Mouse (Mus musculus): ENCODE measurements around the gene Rpusd3. TPM values are rescaled to one million over a fixed set of nuclear protein-coding genes. Genes with fewer than 3 reads are reported as not detected.
A peak's percentile ranks its signal among the peaks of the same experiment; 100 is the strongest.

Rpusd3 gene
- polyA plus RNA-seq, 1 experiment from 2014 or later = 14.2 TPM

- Histone ChIP-seq H3K27ac (ENCODE audit: low read length) (no peak overlapping the region), H3K36me3 (ENCODE audit: control insufficient read depth, insufficient read depth) (peaks cover 82% of the 10 kb centered on the region), H3K9me3 (replicated peaks; ENCODE audit: control insufficient read depth, low read length) (no peaks in the 10 kb centered on the region), H3K4me2 (ENCODE audit: low read depth, low read length) (no peak overlapping the region), H3K9ac (ENCODE audit: low read length) (no peak overlapping the region), H3K4me3 (ENCODE audit: low read length) (no peak overlapping the region), H3K4me1 (ENCODE audit: control insufficient read depth, insufficient read depth, low read length) (no peaks in the 10 kb centered on the region), H3K27me3 (ENCODE audit: control insufficient read depth, insufficient read depth, low read length) (no peaks in the 10 kb centered on the region)
- WGBS = 53% methylated on average over 11 of the region's 11 CpGs
- ATAC-seq (replicated peaks; ENCODE audit: extremely low read depth, insufficient read depth, low FRiP score) = no peak
Observed at GRCm38 (mm10) chr6:113385160-113385714, 33.9 kb downstream of the Rpusd3 start.

GRCm38 (mm10) chr6:113384351-113384927 lies 34.7 kb downstream of the Rpusd3 start:
- Histone ChIP-seq H3K36me3 (ENCODE audit: control insufficient read depth, insufficient read depth) (peaks cover 75% of the 10 kb centered on the region), H3K27ac (ENCODE audit: low read length) (no peak overlapping the region), H3K27me3 (ENCODE audit: control insufficient read depth, insufficient read depth, low read length) (no peaks in the 10 kb centered on the region), H3K9me3 (replicated peaks; ENCODE audit: control insufficient read depth, low read length) (no peaks in the 10 kb centered on the region), H3K4me2 (ENCODE audit: low read depth, low read length) (no peak overlapping the region), H3K4me1 (ENCODE audit: control insufficient read depth, insufficient read depth, low read length) (no peaks in the 10 kb centered on the region; the same call in 1 of the 2 replicates), H3K9ac (ENCODE audit: low read length) (no peak overlapping the region), H3K4me3 (ENCODE audit: low read length) (no peak overlapping the region)
- no peak for ATAC-seq (replicated peaks; ENCODE audit: extremely low read depth, insufficient read depth, low FRiP score)
- 87% methylated on average over 8 of the region's 8 CpGs for WGBS

GRCm38 (mm10) chr6:113380480-113380879 lies 38.7 kb downstream of the Rpusd3 start:
- peaks cover 47% of the 10 kb centered on the region for H3K36me3 ChIP-seq (ENCODE audit: control insufficient read depth, insufficient read depth)

GRCm38 (mm10) chr6:113379246-113379645 lies 39.9 kb downstream of the Rpusd3 start:
- no peaks in the 10 kb centered on the region for H3K9me3 ChIP-seq (replicated peaks; ENCODE audit: control insufficient read depth, low read length)
- H3K4me2 ChIP-seq (ENCODE audit: low read depth, low read length) = peak overlapping the region; percentile 76
- H3K36me3 ChIP-seq (ENCODE audit: control insufficient read depth, insufficient read depth) = peaks cover 42% of the 10 kb centered on the region
- ATAC-seq (replicated peaks; ENCODE audit: extremely low read depth, insufficient read depth, low FRiP score) = no peak
- peaks cover 15% of the 10 kb centered on the region for H3K4me1 ChIP-seq (ENCODE audit: control insufficient read depth, insufficient read depth, low read length)
- WGBS = 66% methylated on average over 6 of the region's 6 CpGs
- peak overlapping the region; percentile 89 for H3K9ac ChIP-seq (ENCODE audit: low read length)
- no peak overlapping the region for H3K27ac ChIP-seq (ENCODE audit: low read length)
- peak overlapping the region; percentile 95 for H3K4me3 ChIP-seq (ENCODE audit: low read length)
- H3K27me3 ChIP-seq (ENCODE audit: control insufficient read depth, insufficient read depth, low read length) = no peaks in the 10 kb centered on the region

More at GRCm38 (mm10) chr6:113380480-113380879, 38.7 kb downstream of the Rpusd3 start:
- Histone ChIP-seq H3K9ac (ENCODE audit: low read length) (no peak overlapping the region), H3K4me3 (ENCODE audit: low read length) (no peak overlapping the region), H3K27ac (ENCODE audit: low read length) (no peak overlapping the region), H3K4me1 (ENCODE audit: control insufficient read depth, insufficient read depth, low read length) (peaks cover 15% of the 10 kb centered on the region), H3K4me2 (ENCODE audit: low read depth, low read length) (no peak overlapping the region), H3K27me3 (ENCODE audit: control insufficient read depth, insufficient read depth, low read length) (no peaks in the 10 kb centered on the region), H3K9me3 (replicated peaks; ENCODE audit: control insufficient read depth, low read length) (no peaks in the 10 kb centered on the region)
- ATAC-seq (replicated peaks; ENCODE audit: extremely low read depth, insufficient read depth, low FRiP score) = no peak
- WGBS = 87% methylated on average over 11 of the region's 11 CpGs

- Histone ChIP-seq H3K9ac (ENCODE audit: low read length) (peak within 1 kb of the TSS; percentile 89), H3K4me1 (ENCODE audit: control insufficient read depth, insufficient read depth, low read length) (peaks cover 15% of the 10 kb centered on the region), H3K27ac (ENCODE audit: low read length) (peak within 1 kb of the TSS; percentile 97), H3K4me2 (ENCODE audit: low read depth, low read length) (peak within 1 kb of the TSS; percentile 76), H3K4me3 (ENCODE audit: low read length) (peak within 1 kb of the TSS; percentile 95), H3K9me3 (replicated peaks; ENCODE audit: control insufficient read depth, low read length) (no peaks in the 10 kb centered on the region), H3K27me3 (ENCODE audit: control insufficient read depth, insufficient read depth, low read length) (no peaks in the 10 kb centered on the region), H3K36me3 (ENCODE audit: control insufficient read depth, insufficient read depth) (peaks cover 33% of the 10 kb centered on the region)
- ATAC-seq (replicated peaks; ENCODE audit: extremely low read depth, insufficient read depth, low FRiP score) = peak; percentile 95
- under 1% methylated on average over 61 of the region's 61 CpGs for WGBS
Observed at GRCm38 (mm10) chr6:113377496-113378385, 41.4 kb downstream of the Rpusd3 start, which contains the start of the genes Tada3 and Arpc4. Gene Tada3 (minus strand): TSS chr6:113377883. Gene Arpc4 (plus strand): TSS chr6:113378115.

- H3K27ac ChIP-seq (ENCODE audit: low read length) = peak overlapping the region; percentile 97
- peak overlapping the region; percentile 76 for H3K4me2 ChIP-seq (ENCODE audit: low read depth, low read length)
- 8% methylated on average over 7 of the region's 7 CpGs for WGBS
- no peaks in the 10 kb centered on the region for H3K27me3 ChIP-seq (ENCODE audit: control insufficient read depth, insufficient read depth, low read length)
- H3K36me3 ChIP-seq (ENCODE audit: control insufficient read depth, insufficient read depth) = peaks cover 33% of the 10 kb centered on the region
- H3K9me3 ChIP-seq (replicated peaks; ENCODE audit: control insufficient read depth, low read length) = no peaks in the 10 kb centered on the region
- no peak for ATAC-seq (replicated peaks; ENCODE audit: extremely low read depth, insufficient read depth, low FRiP score)
- H3K4me1 ChIP-seq (ENCODE audit: control insufficient read depth, insufficient read depth, low read length) = peaks cover 15% of the 10 kb centered on the region
- peak overlapping the region; percentile 95 for H3K4me3 ChIP-seq (ENCODE audit: low read length)
- peak overlapping the region; percentile 89 for H3K9ac ChIP-seq (ENCODE audit: low read length)
Observed at GRCm38 (mm10) chr6:113377172-113377495, 42.0 kb downstream of the Rpusd3 start.

- H3K36me3 ChIP-seq (ENCODE audit: control insufficient read depth, insufficient read depth) = peaks cover 42% of the 10 kb centered on the region
- ATAC-seq (replicated peaks; ENCODE audit: extremely low read depth, insufficient read depth, low FRiP score) = no peak
- no peaks in the 10 kb centered on the region for H3K27me3 ChIP-seq (ENCODE audit: control insufficient read depth, insufficient read depth, low read length)
Observed at GRCm38 (mm10) chr6:113373491-113373890, 45.6 kb downstream of the Rpusd3 start.

GRCm38 (mm10) chr6:113370194-113370929 lies 48.8 kb downstream of the Rpusd3 start:
- H3K36me3 ChIP-seq (ENCODE audit: control insufficient read depth, insufficient read depth) = peaks cover 46% of the 10 kb centered on the region
- H3K4me2 ChIP-seq (ENCODE audit: low read depth, low read length) = no peak overlapping the region
- H3K9ac ChIP-seq (ENCODE audit: low read length) = no peak overlapping the region
- 88% methylated on average over 20 of the region's 20 CpGs for WGBS
- H3K27ac ChIP-seq (ENCODE audit: low read length) = no peak overlapping the region
- H3K9me3 ChIP-seq (replicated peaks; ENCODE audit: control insufficient read depth, low read length) = no peaks in the 10 kb centered on the region
- no peaks in the 10 kb centered on the region for H3K4me1 ChIP-seq (ENCODE audit: control insufficient read depth, insufficient read depth, low read length)
- H3K27me3 ChIP-seq (ENCODE audit: control insufficient read depth, insufficient read depth, low read length) = no peaks in the 10 kb centered on the region
- no peak overlapping the region for H3K4me3 ChIP-seq (ENCODE audit: low read length)
- no peak for ATAC-seq (replicated peaks; ENCODE audit: extremely low read depth, insufficient read depth, low FRiP score)

More at GRCm38 (mm10) chr6:113373491-113373890, 45.6 kb downstream of the Rpusd3 start:
- no peak overlapping the region for H3K27ac ChIP-seq (ENCODE audit: low read length)
- H3K9ac ChIP-seq (ENCODE audit: low read length) = no peak overlapping the region
- WGBS = 86% methylated on average over 4 of the region's 4 CpGs
- H3K4me3 ChIP-seq (ENCODE audit: low read length) = no peak overlapping the region
- H3K9me3 ChIP-seq (replicated peaks; ENCODE audit: control insufficient read depth, low read length) = no peaks in the 10 kb centered on the region
- peaks cover 6% of the 10 kb centered on the region for H3K4me1 ChIP-seq (ENCODE audit: control insufficient read depth, insufficient read depth, low read length)
- no peak overlapping the region for H3K4me2 ChIP-seq (ENCODE audit: low read depth, low read length)
